Mouse (Mus musculus) liver, postnatal 0 days (tissue): ENCODE data around the gene Abr. TPM values are rescaled to one million over a fixed set of nuclear protein-coding genes. Genes with fewer than 3 reads are reported as not detected.

Source experiments
- ATAC-seq: fragments of 200-750 bp; cut with Nextera tagmentation; 2 replicates; pipeline ENCODE4 v1.8.0; 2017; ENCODE audit warnings: mild to moderate bottlenecking, moderate library complexity
- DNase-seq: peaks from one replicate; pipeline ENCODE4 v3.0.0-alpha.2; 2016
- H3K27ac ChIP-seq: fragments of 300-500 bp; sonication (generic); 2 replicates; pipeline ENCODE4 v1.5.1; 2014; ENCODE audit warnings: antibody characterized with exemption, moderate library complexity, mild to moderate bottlenecking, low read depth
- H3K27me3 ChIP-seq: fragments of 300-500 bp; sonication (generic); 2 replicates; pipeline ENCODE4 v1.6.1; 2014; ENCODE audit warnings: low read length, control low read depth, mixed read lengths; ENCODE audit not compliant: insufficient read depth
- H3K36me3 ChIP-seq: fragments of 300-500 bp; sonication (generic); replicated peaks from 2 replicates; pipeline ENCODE4 v1.6.1; 2014; ENCODE audit warnings: mild to moderate bottlenecking, control low read depth, low read length, moderate library complexity, mixed read lengths; ENCODE audit not compliant: insufficient read depth
- H3K4me1 ChIP-seq: fragments of 300-500 bp; sonication (generic); 2 replicates; pipeline ENCODE4 v1.6.1; 2014; ENCODE audit warnings: antibody characterized with exemption, mild to moderate bottlenecking, control low read depth; ENCODE audit not compliant: insufficient read depth
- H3K4me2 ChIP-seq: fragments of 300-500 bp; sonication (generic); 2 replicates; pipeline ENCODE4 v1.6.1; 2014; ENCODE audit warnings: low read depth, mild to moderate bottlenecking, low read length, moderate library complexity, mixed read lengths
- H3K4me3 ChIP-seq: fragments of 300-500 bp; sonication (generic); 2 replicates; pipeline ENCODE4 v1.5.1; 2014; ENCODE audit warnings: low read depth, low read length
- H3K9ac ChIP-seq: fragments of 300-500 bp; sonication (generic); replicated peaks from 2 replicates; pipeline ENCODE4 v1.6.1; 2014; ENCODE audit warnings: mild to moderate bottlenecking, moderate library complexity
- H3K9me3 ChIP-seq: fragments of 300-500 bp; sonication (generic); 2 replicates; pipeline ENCODE4 v1.6.1; 2016; ENCODE audit warnings: mild to moderate bottlenecking, control low read depth, low read length, mixed read lengths
- CTCF ChIP-seq: sonication (generic); IDR thresholded peaks from 2 replicates; pipeline ENCODE4 v1.5.1; 2016; ENCODE audit warnings: antibody characterized with exemption, low read depth
- EP300 ChIP-seq: IDR thresholded peaks from 2 replicates; pipeline ENCODE4 v1.6.1; 2016; ENCODE audit warnings: antibody characterized with exemption, low read depth, mild to moderate bottlenecking
- WGBS: fragments of 180-500 bp; shearing (Covaris S2); extraction: QIAGEN DNeasy Blood & Tissue Kit; methylation state at CpG from one replicate; pipeline ENCODE4 v1.1.7; 2014; ENCODE audit not compliant: insufficient replicate concordance; 5-methylcytosine and 5-hydroxymethylcytosine counted together
- polyA plus RNA-seq: library from polyadenylated mRNA; unstranded; fragments of >200 nt; fragmentation: Nextera tagmentation; extraction: Ambion mirVana; gene quantifications from 2 replicates; pipeline ENCODE4 v1.2.1, GENCODE M21; 2015

The Abr gene
- polyA plus RNA-seq, 1 experiment from 2014 or later, result 3.6 TPM

- Histone ChIP-seq H3K9ac (no peak overlapping the region), H3K4me3 (no peak overlapping the region), H3K4me1 (peaks cover 11% of the 10 kb centered on the region; the same call in 1 of the 2 replicates), H3K27ac (no peak overlapping the region), H3K27me3 (no peaks in the 10 kb centered on the region), H3K36me3 (no peaks in the 10 kb centered on the region; the same call in 1 of the 2 replicates), H3K4me2 (no peak overlapping the region), H3K9me3 (no peaks in the 10 kb centered on the region)
- WGBS, result 58% methylated on average over 5 of the region's 5 CpGs
- ATAC-seq (no peak), DNase-seq (no peak)
- no peak for TF ChIP-seq EP300
- TF ChIP-seq CTCF, result no peak
Observed at GRCm38 (mm10) chr11:76487024-76487423, 135.1 kb downstream of the Abr start.

DNA sequence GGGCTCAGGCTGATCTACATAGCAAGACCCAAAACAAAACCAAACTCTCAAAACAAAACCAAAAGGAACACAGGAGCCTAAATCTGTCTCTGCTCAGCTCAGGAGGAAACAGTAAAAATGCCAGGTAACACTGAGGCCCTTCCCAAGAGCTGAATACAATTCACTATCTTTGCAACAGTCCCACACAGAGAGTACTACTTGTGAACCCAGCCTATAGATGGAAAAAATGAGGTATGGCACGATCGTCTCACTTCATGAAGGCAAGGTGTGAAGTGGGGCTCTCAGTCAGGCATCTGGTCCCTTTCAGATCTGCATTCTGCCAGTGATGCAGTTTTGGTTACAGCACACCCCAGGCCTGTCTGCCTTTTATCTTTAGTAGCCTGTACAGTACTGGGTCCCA lies 138.1 kb downstream of the Abr start:
- Histone ChIP-seq H3K27ac (peak overlapping the region; percentile 85), H3K36me3 (no peaks in the 10 kb centered on the region; the same call in 1 of the 2 replicates), H3K27me3 (no peaks in the 10 kb centered on the region), H3K4me3 (no peak overlapping the region), H3K4me1 (peaks cover 21% of the 10 kb centered on the region), H3K4me2 (peak overlapping the region; percentile 37), H3K9me3 (no peaks in the 10 kb centered on the region), H3K9ac (no peak overlapping the region)
- no peak for TF ChIP-seq EP300
- TF ChIP-seq CTCF, result no peak
- no peak for DNase-seq
- no peak for ATAC-seq
- WGBS, result 80% methylated on average over 2 of the region's 2 CpGs

- 0 out of 2 replicates have a peak overlapping the region, but pooled peaks have one; percentile 30 for H3K9ac ChIP-seq
- H3K9me3 ChIP-seq, result no peaks in the 10 kb centered on the region
- H3K4me1 ChIP-seq, result peaks cover 25% of the 10 kb centered on the region
- H3K27ac ChIP-seq, result peak overlapping the region; percentile 85
- no peaks in the 10 kb centered on the region for H3K27me3 ChIP-seq
- DNase-seq (no peak), ATAC-seq (peak; percentile 35; the same call in 1 of the 2 replicates)
- TF ChIP-seq CTCF (no peak), EP300 (no peak)
- H3K4me2 ChIP-seq, result peak overlapping the region; percentile 37
- peaks cover 6% of the 10 kb centered on the region; the same call in 1 of the 2 replicates for H3K36me3 ChIP-seq
- 0 out of 2 replicates have a peak overlapping the region, but pooled peaks have one; percentile 2 for H3K4me3 ChIP-seq
- 22% methylated on average over 4 of the region's 4 CpGs for whole genome bisulfite sequencing
Observed at GRCm38 (mm10) chr11:76483171-76483727, 138.9 kb downstream of the Abr start.

GRCm38 (mm10) chr11:76482697-76483096 lies 139.4 kb downstream of the Abr start:
- H3K27me3 ChIP-seq, result no peaks in the 10 kb centered on the region
- H3K27ac ChIP-seq, result peak overlapping the region; percentile 85
- no peak for TF ChIP-seq CTCF
- no peak for TF ChIP-seq EP300
- WGBS, result 40% methylated on average over 5 of the region's 5 CpGs
- ATAC-seq, result 0 out of 2 replicates have a peak, but pooled peaks have one; percentile 33
- H3K9me3 ChIP-seq, result no peaks in the 10 kb centered on the region
- H3K9ac ChIP-seq, result no peak overlapping the region; the same call in 1 of the 2 replicates
- no peak overlapping the region for H3K4me3 ChIP-seq
- no peak for DNase-seq
- H3K36me3 ChIP-seq, result peaks cover 6% of the 10 kb centered on the region; the same call in 1 of the 2 replicates
- peaks cover 25% of the 10 kb centered on the region for H3K4me1 ChIP-seq
- H3K4me2 ChIP-seq, result peak overlapping the region; percentile 19

- no peaks in the 10 kb centered on the region for H3K27me3 ChIP-seq
- WGBS, result 36% methylated on average over 5 of the region's 5 CpGs
- H3K4me1 ChIP-seq, result peaks cover 25% of the 10 kb centered on the region
- TF ChIP-seq CTCF, result no peak
- no peak for TF ChIP-seq EP300
- H3K4me3 ChIP-seq, result no peak overlapping the region
- peak; percentile 26 for DNase-seq
- H3K9ac ChIP-seq, result no peak overlapping the region; the same call in 1 of the 2 replicates
- H3K4me2 ChIP-seq, result peak overlapping the region; percentile 19; the same call in 1 of the 2 replicates
- H3K9me3 ChIP-seq, result no peaks in the 10 kb centered on the region
- peak; percentile 35; the same call in 1 of the 2 replicates for ATAC-seq
- peaks cover 6% of the 10 kb centered on the region; the same call in 1 of the 2 replicates for H3K36me3 ChIP-seq
- peak overlapping the region; percentile 85 for H3K27ac ChIP-seq
Observed at GRCm38 (mm10) chr11:76482183-76482582, 139.9 kb downstream of the Abr start.

DNA sequence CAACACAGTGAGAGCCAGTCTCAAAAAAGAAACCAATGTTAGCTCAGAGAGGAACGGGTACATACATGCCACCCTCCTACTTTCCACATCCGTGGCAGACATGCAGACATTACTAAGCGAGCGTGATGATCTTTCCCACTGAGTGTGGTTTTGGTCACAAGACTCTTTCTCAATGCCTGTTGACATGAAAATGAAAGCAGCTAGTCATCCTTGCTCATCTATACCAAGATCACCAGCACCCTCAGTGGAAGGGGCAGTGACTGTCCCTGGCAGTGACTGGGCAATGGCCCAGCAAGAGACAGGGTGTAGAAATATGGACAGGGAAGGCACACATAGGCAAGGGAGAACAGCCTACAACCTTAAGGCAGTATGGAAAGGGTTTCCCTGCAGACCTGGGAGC lies 142.4 kb downstream of the Abr start:
- no peaks in the 10 kb centered on the region for H3K9me3 ChIP-seq
- 47% methylated on average over 4 of the region's 4 CpGs for WGBS
- H3K27ac ChIP-seq, result peak overlapping the region; percentile 80
- H3K4me1 ChIP-seq, result peaks cover 25% of the 10 kb centered on the region
- DNase-seq, result peak; percentile 27
- no peak for TF ChIP-seq CTCF
- no peak for TF ChIP-seq EP300
- peaks cover 6% of the 10 kb centered on the region; the same call in 1 of the 2 replicates for H3K36me3 ChIP-seq
- H3K9ac ChIP-seq, result no peak overlapping the region
- ATAC-seq, result peak; percentile 37
- H3K4me3 ChIP-seq, result no peak overlapping the region
- H3K4me2 ChIP-seq, result peak overlapping the region; percentile 32; the same call in 1 of the 2 replicates
- H3K27me3 ChIP-seq, result no peaks in the 10 kb centered on the region
